Mouse (Mus musculus) midbrain, embryonic 12.5 days (tissue): ENCODE results near the gene Slc5a3. TPM values are rescaled to one million over a fixed set of nuclear protein-coding genes. Genes with fewer than 3 reads are reported as not detected.
"Not testable (repeated sequence)": the region's sequence is repeated elsewhere in the genome, so short reads cannot be mapped to it uniquely, and the experiment has no call there.

ENCODE experiments used
- ATAC-seq: fragments of 200-750 bp; cut with Nextera tagmentation; 2 replicates; pipeline ENCODE4 v1.8.0; 2017; ENCODE audit warnings: low read depth, moderate TSS enrichment, moderate library complexity; ENCODE audit not compliant: low FRiP score
- H3K27ac ChIP-seq: fragments of 300-500 bp; sonication (generic); replicated peaks from 2 replicates; pipeline ENCODE4 v1.5.1; 2016; ENCODE audit warnings: mild to moderate bottlenecking
- H3K27me3 ChIP-seq: fragments of 300-500 bp; sonication (generic); 2 replicates; pipeline ENCODE4 v1.6.1; 2016; ENCODE audit warnings: mild to moderate bottlenecking
- H3K36me3 ChIP-seq: fragments of 300-500 bp; sonication (generic); 2 replicates; pipeline ENCODE4 v1.6.1; 2016
- H3K4me1 ChIP-seq: fragments of 300-500 bp; sonication (generic); 2 replicates; pipeline ENCODE4 v1.6.1; 2016
- H3K4me2 ChIP-seq: fragments of 300-500 bp; sonication (generic); replicated peaks from 2 replicates; pipeline ENCODE4 v1.6.1; 2016; ENCODE audit warnings: mild to moderate bottlenecking, moderate library complexity
- H3K4me3 ChIP-seq: fragments of 300-500 bp; sonication (generic); 2 replicates; pipeline ENCODE4 v1.5.1; 2016; ENCODE audit warnings: mild to moderate bottlenecking
- H3K9ac ChIP-seq: fragments of 300-500 bp; sonication (generic); replicated peaks from 2 replicates; pipeline ENCODE4 v1.6.1; 2016; ENCODE audit warnings: mild to moderate bottlenecking, moderate library complexity
- H3K9me3 ChIP-seq: fragments of 300-500 bp; sonication (generic); 2 replicates; pipeline ENCODE4 v1.6.1; 2016; ENCODE audit warnings: mild to moderate bottlenecking
- WGBS: fragments of 180-500 bp; shearing (Covaris S2); methylation state at CpG from one replicate; pipeline ENCODE4 v1.1.7; 2016; 5-methylcytosine and 5-hydroxymethylcytosine counted together
- polyA plus RNA-seq: library from polyadenylated mRNA; unstranded; fragments of >200 nt; fragmentation: Nextera tagmentation; extraction: Ambion mirVana; gene quantifications from 2 replicates; pipeline ENCODE4 v1.2.1, GENCODE M21; 2016

The Slc5a3 gene
- polyA plus RNA-seq, 1 experiment from 2014 or later, result 13.2 TPM

DNA sequence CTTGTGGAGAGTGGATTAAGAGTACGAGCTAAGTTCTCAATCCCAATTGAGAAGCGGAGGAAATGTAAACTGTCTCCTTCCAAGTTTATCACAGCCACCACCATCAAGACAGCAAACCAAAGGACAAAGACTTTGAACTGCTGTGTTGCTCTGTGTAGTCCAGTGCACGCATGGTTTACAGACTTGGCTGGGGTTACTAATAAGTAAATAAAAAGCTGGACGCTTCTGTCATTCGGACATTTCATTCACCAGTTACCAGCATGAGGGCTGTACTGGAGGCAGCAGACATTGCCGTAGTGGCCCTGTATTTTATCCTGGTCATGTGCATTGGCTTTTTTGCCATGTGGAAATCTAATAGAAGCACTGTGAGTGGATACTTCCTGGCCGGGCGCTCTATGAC, 18.7 kb downstream of the Slc5a3 start:
- Histone ChIP-seq H3K9ac (no peak overlapping the region), H3K4me1 (no peaks in the 10 kb centered on the region), H3K27me3 (no peaks in the 10 kb centered on the region), H3K36me3 (peaks cover 26% of the 10 kb centered on the region), H3K4me2 (no peak overlapping the region), H3K4me3 (no peak overlapping the region), H3K27ac (no peak overlapping the region), H3K9me3 (no peaks in the 10 kb centered on the region)
- no peak for ATAC-seq
- 96% methylated on average over 8 of the region's 8 CpGs for WGBS

GRCm38 (mm10) chr16:92083771-92084453, 25.8 kb downstream of the Slc5a3 start:
- H3K4me1 ChIP-seq, result no peaks in the 10 kb centered on the region
- H3K4me2 ChIP-seq, result no peak overlapping the region
- H3K36me3 ChIP-seq, result peaks cover 13% of the 10 kb centered on the region; the same call in 1 of the 2 replicates
- H3K9me3 ChIP-seq, result no peaks in the 10 kb centered on the region
- no peak overlapping the region for H3K27ac ChIP-seq
- no peak overlapping the region for H3K4me3 ChIP-seq
- ATAC-seq, result no peak
- H3K27me3 ChIP-seq, result no peaks in the 10 kb centered on the region
- WGBS, result 85% methylated on average over 10 of the region's 10 CpGs
- H3K9ac ChIP-seq, result no peak overlapping the region

DNA sequence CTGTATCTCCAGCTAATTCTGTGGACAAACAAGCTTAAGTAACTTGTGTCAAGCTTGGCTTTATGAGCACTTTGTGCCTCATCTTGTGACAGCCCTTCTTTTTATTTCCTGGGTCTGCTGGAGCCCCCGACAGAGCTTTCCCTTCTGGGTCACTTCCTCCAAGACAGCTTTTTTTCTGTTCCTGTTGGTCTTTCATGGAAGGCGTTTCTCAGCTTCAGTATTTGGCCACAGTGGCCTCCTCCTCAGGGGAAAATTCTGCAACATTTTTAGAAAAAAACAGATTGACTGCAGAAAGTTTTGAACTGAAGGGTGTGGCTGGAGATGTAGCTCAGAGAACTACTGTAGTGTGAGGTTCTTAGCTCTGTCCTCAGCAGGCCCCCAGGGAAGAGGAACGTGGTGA, 31.1 kb downstream of the Slc5a3 start:
- no peak overlapping the region for H3K27ac ChIP-seq
- ATAC-seq, result no peak
- no peaks in the 10 kb centered on the region for H3K9me3 ChIP-seq
- 59% methylated on average over 3 of the region's 3 CpGs for WGBS
- no peaks in the 10 kb centered on the region for H3K36me3 ChIP-seq
- no peaks in the 10 kb centered on the region for H3K27me3 ChIP-seq
- no peaks in the 10 kb centered on the region for H3K4me1 ChIP-seq
- H3K9ac ChIP-seq, result no peak overlapping the region
- H3K4me2 ChIP-seq, result no peak overlapping the region
- no peak overlapping the region for H3K4me3 ChIP-seq

- Histone ChIP-seq H3K27me3 (no peaks in the 10 kb centered on the region), H3K9ac (no peak overlapping the region), H3K4me1 (no peaks in the 10 kb centered on the region), H3K4me2 (no peak overlapping the region), H3K9me3 (no peaks in the 10 kb centered on the region), H3K36me3 (0 out of 2 replicates have a peak, but pooled peaks cover 4% of the 10 kb centered on the region), H3K4me3 (no peak overlapping the region), H3K27ac (no peak overlapping the region)
- WGBS, result 64% methylated on average over 5 of the region's 5 CpGs
- no peak for ATAC-seq
Observed at GRCm38 (mm10) chr16:92091876-92092275, 33.8 kb downstream of the Slc5a3 start.

DNA sequence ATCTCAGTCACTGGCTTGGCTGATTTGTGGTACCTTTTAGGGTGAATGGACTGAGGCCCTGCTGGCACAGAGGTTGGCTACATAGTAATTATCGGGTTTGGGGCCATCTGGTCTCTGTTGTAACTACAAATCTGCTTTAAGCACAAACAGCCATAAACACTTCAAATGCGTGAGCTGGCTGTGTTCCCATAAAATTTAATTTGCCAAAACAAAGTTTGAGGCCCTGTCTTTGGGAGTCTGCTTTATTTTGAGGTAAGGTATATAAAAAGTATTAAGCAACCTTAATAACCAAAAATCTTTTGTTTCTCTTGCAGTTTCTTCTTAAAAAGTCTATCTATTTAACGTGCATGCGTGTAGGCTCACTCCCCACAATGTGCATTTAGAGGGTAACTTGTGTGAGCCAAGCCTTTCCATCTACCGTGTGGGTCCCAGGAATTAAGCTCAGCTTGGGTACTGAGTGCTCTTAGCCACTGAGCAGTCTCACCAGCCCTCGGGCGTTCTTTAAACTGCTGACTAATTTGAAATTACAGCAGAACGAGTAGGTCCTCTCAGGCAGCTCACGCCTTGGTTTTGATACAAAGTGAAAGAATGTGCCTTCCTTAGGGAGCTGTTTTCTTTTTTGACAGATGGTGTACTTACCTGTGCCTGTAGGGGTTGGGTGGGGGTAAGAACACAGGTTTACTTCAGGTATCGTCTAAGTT, 40.4 kb downstream of the Slc5a3 start:
- ATAC-seq, result no peak
- Histone ChIP-seq H3K27ac (no peak overlapping the region), H3K4me3 (no peak overlapping the region), H3K9me3 (no peaks in the 10 kb centered on the region), H3K27me3 (no peaks in the 10 kb centered on the region), H3K4me1 (peaks cover 8% of the 10 kb centered on the region; the same call in 1 of the 2 replicates), H3K36me3 (peaks cover 10% of the 10 kb centered on the region; the same call in 1 of the 2 replicates), H3K4me2 (no peak overlapping the region), H3K9ac (no peak overlapping the region)
- 90% methylated on average over 10 of the region's 10 CpGs for WGBS

DNA sequence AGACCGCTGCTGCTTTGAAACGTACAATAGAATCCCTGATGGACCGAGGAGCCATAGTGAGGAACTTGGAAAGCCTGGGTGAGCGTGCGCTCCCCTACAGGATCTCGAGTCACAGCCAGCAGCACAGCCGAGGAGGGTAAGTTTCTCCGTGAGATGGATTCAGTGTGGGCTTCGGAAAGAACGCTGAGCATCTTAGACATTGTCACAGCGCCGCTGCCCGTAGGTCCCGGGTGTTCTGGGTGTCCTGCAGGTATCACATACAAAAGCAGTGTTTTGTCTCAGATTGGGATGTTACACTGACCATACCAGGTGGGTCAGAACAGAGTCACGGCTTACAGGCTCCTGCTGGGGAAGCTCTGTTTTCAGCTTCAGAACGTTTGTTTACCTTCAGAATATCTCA, 41.5 kb downstream of the Slc5a3 start:
- H3K27me3 ChIP-seq, result no peaks in the 10 kb centered on the region
- no peak overlapping the region for H3K4me3 ChIP-seq
- no peak overlapping the region for H3K4me2 ChIP-seq
- peaks cover 6% of the 10 kb centered on the region; the same call in 1 of the 2 replicates for H3K36me3 ChIP-seq
- H3K9me3 ChIP-seq, result no peaks in the 10 kb centered on the region
- no peak overlapping the region for H3K9ac ChIP-seq
- no peak for ATAC-seq
- WGBS, result 87% methylated on average over 16 of the region's 16 CpGs
- H3K27ac ChIP-seq, result no peak overlapping the region
- peaks cover 17% of the 10 kb centered on the region; the same call in 1 of the 2 replicates for H3K4me1 ChIP-seq

DNA sequence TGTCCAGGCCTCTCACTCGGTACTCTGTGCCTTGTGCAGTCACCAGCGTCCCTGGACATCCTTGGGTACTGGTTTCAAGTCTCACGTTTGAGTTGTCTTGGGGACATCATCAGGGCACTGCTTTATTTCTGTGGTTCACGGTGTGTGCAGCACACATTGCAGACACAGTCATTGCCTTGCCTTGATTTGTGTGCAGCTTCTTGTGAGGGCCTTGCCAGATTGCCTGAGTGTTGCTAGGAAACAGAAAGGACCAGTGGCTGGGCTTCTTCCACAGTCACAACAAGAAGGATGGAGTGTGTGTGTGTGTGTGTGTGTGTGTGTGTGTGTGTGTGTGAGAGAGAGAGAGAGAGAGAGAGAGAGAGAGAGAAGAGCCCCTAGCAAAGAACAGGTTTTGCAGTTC, 42.0 kb downstream of the Slc5a3 start:
- Histone ChIP-seq H3K27ac (0 out of 2 replicates have a peak overlapping the region, but pooled peaks have one; percentile 20), H3K4me3 (no peak overlapping the region), H3K27me3 (no peaks in the 10 kb centered on the region), H3K36me3 (peaks cover 5% of the 10 kb centered on the region; the same call in 1 of the 2 replicates), H3K9me3 (no peaks in the 10 kb centered on the region), H3K9ac (no peak overlapping the region), H3K4me1 (peaks cover 17% of the 10 kb centered on the region; the same call in 1 of the 2 replicates), H3K4me2 (no peak overlapping the region)
- ATAC-seq, result no peak
- 80% methylated on average over 4 of the region's 4 CpGs for whole genome bisulfite sequencing

GRCm38 (mm10) chr16:92102115-92102514, 44.0 kb downstream of the Slc5a3 start:
- Histone ChIP-seq H3K9ac (no peak overlapping the region), H3K27me3 (no peaks in the 10 kb centered on the region), H3K27ac (no peak overlapping the region), H3K4me2 (no peak overlapping the region), H3K4me1 (peaks cover 17% of the 10 kb centered on the region; the same call in 1 of the 2 replicates), H3K4me3 (no peak overlapping the region), H3K9me3 (no peaks in the 10 kb centered on the region), H3K36me3 (peaks cover 5% of the 10 kb centered on the region; the same call in 1 of the 2 replicates)
- ATAC-seq, result no peak
- 84% methylated on average over 5 of the region's 5 CpGs for WGBS

- not testable (repeated sequence) for H3K4me3 ChIP-seq, H3K9me3 ChIP-seq, H3K36me3 ChIP-seq, H3K27ac ChIP-seq, H3K27me3 ChIP-seq, ATAC-seq, H3K9ac ChIP-seq, H3K4me2 ChIP-seq
- WGBS, result 96% methylated on average over 7 of the region's 7 CpGs
- H3K4me1 ChIP-seq, result peaks cover 17% of the 10 kb centered on the region; the same call in 1 of the 2 replicates
Observed at GRCm38 (mm10) chr16:92102931-92103330, 44.8 kb downstream of the Slc5a3 start.

GRCm38 (mm10) chr16:92103572-92104331, 45.6 kb downstream of the Slc5a3 start:
- H3K9ac ChIP-seq, result no peak overlapping the region
- peaks cover 17% of the 10 kb centered on the region; the same call in 1 of the 2 replicates for H3K4me1 ChIP-seq
- H3K36me3 ChIP-seq, result peaks cover 5% of the 10 kb centered on the region; the same call in 1 of the 2 replicates
- H3K4me3 ChIP-seq, result no peak overlapping the region
- no peak overlapping the region for H3K4me2 ChIP-seq
- peak overlapping the region; percentile 32 for H3K27ac ChIP-seq
- H3K27me3 ChIP-seq, result no peaks in the 10 kb centered on the region
- 30% methylated on average over 9 of the region's 9 CpGs for WGBS
- H3K9me3 ChIP-seq, result no peaks in the 10 kb centered on the region
- peak; percentile 54; the same call in 1 of the 2 replicates for ATAC-seq

- no peak overlapping the region for H3K9ac ChIP-seq
- no peak for ATAC-seq
- peaks cover 5% of the 10 kb centered on the region; the same call in 1 of the 2 replicates for H3K36me3 ChIP-seq
- WGBS, result 83% methylated on average over 2 of the region's 2 CpGs
- H3K27ac ChIP-seq, result peak overlapping the region; percentile 32; the same call in 1 of the 2 replicates
- peaks cover 17% of the 10 kb centered on the region; the same call in 1 of the 2 replicates for H3K4me1 ChIP-seq
- no peak overlapping the region for H3K4me2 ChIP-seq
- no peak overlapping the region for H3K4me3 ChIP-seq
- no peaks in the 10 kb centered on the region for H3K9me3 ChIP-seq
- H3K27me3 ChIP-seq, result no peaks in the 10 kb centered on the region
Observed at GRCm38 (mm10) chr16:92104332-92104590, 46.1 kb downstream of the Slc5a3 start.

- 97% methylated on average over 2 of the region's 2 CpGs for WGBS
Observed at GRCm38 (mm10) chr16:92104951-92105350, 46.8 kb downstream of the Slc5a3 start.

More at GRCm38 (mm10) chr16:92104951-92105350, 46.8 kb downstream of the Slc5a3 start:
- Histone ChIP-seq H3K27me3 (no peaks in the 10 kb centered on the region), H3K4me1 (peaks cover 17% of the 10 kb centered on the region; the same call in 1 of the 2 replicates), H3K36me3 (peaks cover 1% of the 10 kb centered on the region; the same call in 1 of the 2 replicates), H3K27ac (no peak overlapping the region), H3K4me2 (no peak overlapping the region), H3K9ac (no peak overlapping the region), H3K4me3 (no peak overlapping the region), H3K9me3 (no peaks in the 10 kb centered on the region)
- no peak for ATAC-seq
